ENCODE assay signal across 9 mouse cellular contexts in genomic region chr5:26006937-26007695, GRCm38 (mm10). TPM values are rescaled to one million over a fixed set of nuclear protein-coding genes. Genes with fewer than 3 reads are reported as not detected.
DNase-seq lines count a peak whose midpoint lies in the region; ATAC-seq and TF ChIP-seq lines count a peak whose summit lies in the region.
"Not testable (repeated sequence)": the region's sequence is repeated elsewhere in the genome, so short reads cannot be mapped to it uniquely, and the experiment has no call there.
"Had no signal": no experiment of that assay in that cellular context is flagged by ENCODE, and none has a peak within 500 bp of the region (broad histone marks: within the 10 kb centered on the region; RNA-seq: fewer than 3 reads in every experiment).

No protein-coding gene starts in this region.

- DNase-seq in WW6 (ENCODE audit: low read depth, low spot score) = peak; percentile 49
- peak; percentile 51 to 58 for DNase-seq in cerebellum, postnatal 36 days
- peak; percentile 59 for DNase-seq in forebrain, postnatal 0 days
- DNase-seq in layer of hippocampus, postnatal 10 days (ENCODE audit: low spot score in 2 of 2) = peak; percentile 30 to 60
- peak; percentile 25 for DNase-seq in testis, postnatal 14 days (ENCODE audit: low spot score)

- not testable (repeated sequence) for H3K27me3 ChIP-seq in forebrain, postnatal 0 days (ENCODE audit: insufficient read depth, low read length); liver, embryonic 16.5 days (ENCODE audit: control insufficient read depth, insufficient read depth, low read depth, low read length); neural tube, embryonic 14.5 days (ENCODE audit: control insufficient read depth, insufficient read depth, low read length)

- peak overlapping the region; percentile 26 for H3K4me3 ChIP-seq in forebrain, postnatal 0 days (ENCODE audit: low read depth, low read length)
- 0 out of 2 replicates have a peak overlapping the region, but pooled peaks have one; percentile 17 for H3K4me3 ChIP-seq in liver, embryonic 16.5 days (ENCODE audit: low read depth, low read length)
- peak overlapping the region; percentile 39 for H3K4me3 ChIP-seq in neural tube, embryonic 14.5 days (ENCODE audit: low read depth, low read length)

- 23% methylated on average over 45 of the region's 45 CpGs for WGBS in forebrain, postnatal 0 days
- 17% methylated on average over 37 of the region's 45 CpGs for WGBS in liver, embryonic 16.5 days (ENCODE audit: insufficient replicate concordance)
- 23% methylated on average over 45 of the region's 45 CpGs for WGBS in neural tube, embryonic 14.5 days

- TF ChIP-seq CTCF in forebrain, postnatal 0 days (IDR thresholded peaks at IDR 0.05; ENCODE audit: low read depth) = peak; percentile 42

- peak overlapping the region; percentile 53 for H3K4me2 ChIP-seq in forebrain, postnatal 0 days (ENCODE audit: low read depth)
- 0 out of 2 replicates have a peak overlapping the region, but pooled peaks have one; percentile 27 for H3K4me2 ChIP-seq in liver, embryonic 16.5 days (ENCODE audit: low read depth, low read length)
- H3K4me2 ChIP-seq in neural tube, embryonic 14.5 days (ENCODE audit: low read depth, low read length) = peak overlapping the region; percentile 71

- peak overlapping the region; percentile 50 for H3K9ac ChIP-seq in forebrain, postnatal 0 days
- not testable (repeated sequence) for H3K9ac ChIP-seq in liver, embryonic 16.5 days (ENCODE audit: low read depth, low read length)
- H3K9ac ChIP-seq in neural tube, embryonic 14.5 days (replicated peaks; ENCODE audit: low read depth, low read length) = peak overlapping the region; percentile 61

- H3K4me1 ChIP-seq in forebrain, postnatal 0 days (ENCODE audit: insufficient read depth); liver, embryonic 16.5 days (ENCODE audit: control insufficient read depth, low read depth, low read length); neural tube, embryonic 14.5 days (ENCODE audit: control insufficient read depth, insufficient read depth, low read length): not testable (repeated sequence)

- peak; percentile 90 for ATAC-seq in forebrain, postnatal 0 days
- ATAC-seq in hematopoietic stem cell, adult 5-6 weeks (replicated peaks in 1 of 2; ENCODE audit: insufficient read depth in 1 of 2, low FRiP score in 2 of 2, low TSS enrichment in 1 of 2, low read depth in 1 of 2, poor library complexity in 2 of 2, severe bottlenecking in 2 of 2) = peak; percentile 53 to 58; a peak in 2 of 4 replicates
- ATAC-seq in liver, embryonic 16.5 days (ENCODE audit: low read depth) = 0 out of 2 replicates have a peak, but pooled peaks have one; percentile 24
- ATAC-seq in neural tube, embryonic 14.5 days (ENCODE audit: low read depth) = peak; percentile 95

- H3K27ac ChIP-seq in forebrain, postnatal 0 days (ENCODE audit: low read depth, low read length); liver, embryonic 16.5 days (ENCODE audit: low read length); neural tube, embryonic 14.5 days (ENCODE audit: low read depth, low read length): not testable (repeated sequence)

- H3K9me3 ChIP-seq in forebrain, postnatal 0 days (ENCODE audit: low read length); liver, embryonic 16.5 days (replicated peaks; ENCODE audit: control insufficient read depth, low read length); neural tube, embryonic 14.5 days (ENCODE audit: control insufficient read depth, low read length): not testable (repeated sequence)

- H3K36me3 ChIP-seq in forebrain, postnatal 0 days (ENCODE audit: insufficient read depth); liver, embryonic 16.5 days (ENCODE audit: control insufficient read depth, insufficient read depth); neural tube, embryonic 14.5 days (ENCODE audit: control insufficient read depth, insufficient read depth, low read length): not testable (repeated sequence)

RNA-seq across cellular contexts. Expression of gene Gm1979, which starts 2.5 kb away (rescaled TPM):
- not detected in 2 replicates for total RNA-seq in forebrain, postnatal 0 days (2014; rRNA removed)
- 0.15 TPM in 1 of 2 replicates, not detected in the other for polyA plus RNA-seq in forebrain, postnatal 0 days (2015; fragmentation: Nextera tagmentation; extraction: Ambion mirVana)
- not detected in 2 replicates for total RNA-seq in hematopoietic stem cell, adult 5-6 weeks (2017)
- total RNA-seq in layer of hippocampus, postnatal 10 days (2021) = not detected
- polyA plus RNA-seq in liver, embryonic 16.5 days (2015; fragmentation: Nextera tagmentation; extraction: Ambion mirVana) = not detected in 2 replicates
- polyA plus RNA-seq in neural tube, embryonic 14.5 days (2014; fragmentation: Nextera tagmentation; extraction: Ambion mirVana) = 0.17 and 0.62 TPM in 2 replicates
- polyA plus RNA-seq: large intestine, adult 2 months had no signal

RNA-seq across cellular contexts. Expression of gene Gm5862, which starts 15.6 kb away (rescaled TPM):
- total RNA-seq in forebrain, postnatal 0 days (2014; rRNA removed) = not detected in 2 replicates
- 0.11 TPM in 1 of 2 replicates, not detected in the other for polyA plus RNA-seq in forebrain, postnatal 0 days (2015; fragmentation: Nextera tagmentation; extraction: Ambion mirVana)
- total RNA-seq in hematopoietic stem cell, adult 5-6 weeks (2017) = not detected in 2 replicates
- total RNA-seq in layer of hippocampus, postnatal 10 days (2021) = not detected
- polyA plus RNA-seq in liver, embryonic 16.5 days (2015; fragmentation: Nextera tagmentation; extraction: Ambion mirVana) = not detected in 2 replicates
- polyA plus RNA-seq in neural tube, embryonic 14.5 days (2014; fragmentation: Nextera tagmentation; extraction: Ambion mirVana) = 0.16 TPM in 1 of 2 replicates, not detected in the other
- polyA plus RNA-seq: large intestine, adult 2 months had no signal

RNA-seq across cellular contexts. Expression of gene Gm21698, which starts 18.7 kb away (rescaled TPM):
- not detected in 2 replicates for total RNA-seq in forebrain, postnatal 0 days (2014; rRNA removed)
- 0.17 TPM in 1 of 2 replicates, not detected in the other for polyA plus RNA-seq in forebrain, postnatal 0 days (2015; fragmentation: Nextera tagmentation; extraction: Ambion mirVana)
- not detected in 2 replicates for total RNA-seq in hematopoietic stem cell, adult 5-6 weeks (2017)
- total RNA-seq in layer of hippocampus, postnatal 10 days (2021) = not detected
- polyA plus RNA-seq in liver, embryonic 16.5 days (2015; fragmentation: Nextera tagmentation; extraction: Ambion mirVana) = not detected in 2 replicates
- polyA plus RNA-seq in neural tube, embryonic 14.5 days (2014; fragmentation: Nextera tagmentation; extraction: Ambion mirVana) = 0.46 TPM in 1 of 2 replicates, not detected in the other
- polyA plus RNA-seq: large intestine, adult 2 months had no signal

RNA-seq across cellular contexts. Expression of gene Speer4a, which starts 32.2 kb away (rescaled TPM):
- total RNA-seq in forebrain, postnatal 0 days (2014; rRNA removed) = 0.05 TPM in 1 of 2 replicates, not detected in the other
- 0.08 TPM in 1 of 2 replicates, not detected in the other for polyA plus RNA-seq in forebrain, postnatal 0 days (2015; fragmentation: Nextera tagmentation; extraction: Ambion mirVana)
- not detected in 2 replicates for total RNA-seq in hematopoietic stem cell, adult 5-6 weeks (2017)
- total RNA-seq in layer of hippocampus, postnatal 10 days (2021) = not detected
- not detected in 2 replicates for polyA plus RNA-seq in liver, embryonic 16.5 days (2015; fragmentation: Nextera tagmentation; extraction: Ambion mirVana)
- polyA plus RNA-seq in neural tube, embryonic 14.5 days (2014; fragmentation: Nextera tagmentation; extraction: Ambion mirVana) = 0.35 and 0.44 TPM in 2 replicates
- polyA plus RNA-seq: large intestine, adult 2 months had no signal

RNA-seq across cellular contexts. Expression of gene Gm21680, which starts 34.7 kb away (rescaled TPM):
- not detected in 2 replicates for total RNA-seq in forebrain, postnatal 0 days (2014; rRNA removed)
- polyA plus RNA-seq in forebrain, postnatal 0 days (2015; fragmentation: Nextera tagmentation; extraction: Ambion mirVana) = 0.07 TPM in 1 of 2 replicates, not detected in the other
- not detected in 2 replicates for total RNA-seq in hematopoietic stem cell, adult 5-6 weeks (2017)
- total RNA-seq in layer of hippocampus, postnatal 10 days (2021) = not detected
- not detected in 2 replicates for polyA plus RNA-seq in liver, embryonic 16.5 days (2015; fragmentation: Nextera tagmentation; extraction: Ambion mirVana)
- 0.26 and 0.62 TPM in 2 replicates for polyA plus RNA-seq in neural tube, embryonic 14.5 days (2014; fragmentation: Nextera tagmentation; extraction: Ambion mirVana)
- polyA plus RNA-seq: large intestine, adult 2 months had no signal

Comparison
In these comparisons a context has a peak if more than half of its experiments do, and no peak if none do; other contexts are left out.
1. ATAC-seq: peak in every context shown above with its lines; median percentile 95 in neural tube, embryonic 14.5 days; 90 in forebrain, postnatal 0 days; 56 in hematopoietic stem cell, adult 5-6 weeks; 24 in liver, embryonic 16.5 days.